Mouse (Mus musculus) spleen, adult 2 months (tissue): ENCODE measurements around the gene Acbd6. TPM values are rescaled to one million over a fixed set of nuclear protein-coding genes. Genes with fewer than 3 reads are reported as not detected.
A peak's percentile ranks its signal among the peaks of the same experiment; 100 is the strongest.

Experiments
- DNase-seq, 2 experiments: peaks; one replicate each; pipeline versions ENCODE4 v3.0.0 to v3.0.0-alpha.2; 2012 to 2021; ENCODE audit warnings: low spot score in 2 of 2, low read depth in 1 of 2
- H3K27ac ChIP-seq: fragments of 200-500 bp; 2 replicates; pipeline ENCODE4 v1.5.1; 2012; ENCODE audit warnings: low read length, inconsistent platforms; ENCODE audit not compliant: insufficient read depth
- H3K27me3 ChIP-seq: fragments of 200-500 bp; 2 replicates; pipeline ENCODE4 v1.6.1; 2012; ENCODE audit warnings: mild to moderate bottlenecking, moderate library complexity, low read length, inconsistent platforms; ENCODE audit not compliant: control insufficient read depth, insufficient read depth
- H3K36me3 ChIP-seq: fragments of 200-500 bp; 2 replicates; pipeline ENCODE4 v1.6.1; 2012; ENCODE audit warnings: mild to moderate bottlenecking, low read length, inconsistent platforms; ENCODE audit not compliant: control insufficient read depth, insufficient read depth
- H3K4me1 ChIP-seq: fragments of 200-500 bp; 2 replicates; pipeline ENCODE4 v1.6.1; 2011; ENCODE audit warnings: inconsistent platforms; ENCODE audit not compliant: control insufficient read depth, insufficient read depth, insufficient read length
- H3K4me3 ChIP-seq: fragments of 200-500 bp; 2 replicates; pipeline ENCODE4 v1.5.1; 2011; ENCODE audit warnings: mild to moderate bottlenecking, inconsistent platforms; ENCODE audit not compliant: insufficient read depth, insufficient read length; ENCODE audit errors: extremely low read depth
- CTCF ChIP-seq: fragments of 200-500 bp; IDR thresholded peaks from 2 replicates; pipeline ENCODE4 v1.5.1; 2011; ENCODE audit warnings: mild to moderate bottlenecking, inconsistent platforms; ENCODE audit not compliant: insufficient read depth, insufficient read length, insufficient replicate concordance; ENCODE audit errors: extremely low read depth
- POLR2A ChIP-seq: fragments of 200-500 bp; IDR thresholded peaks from 2 replicates; pipeline ENCODE4 v1.6.1; 2011; ENCODE audit warnings: low read depth, low read length, inconsistent platforms
- WGBS: fragments of 180-500 bp; shearing (Covaris S2); methylation state at CpG from one replicate; pipeline ENCODE4 v1.1.7; 2018; 5-methylcytosine and 5-hydroxymethylcytosine counted together
- polyA plus RNA-seq: library from polyadenylated mRNA; depleted of rRNA; stranded (reverse); fragments of >200 nt; gene quantifications from 2 replicates; pipeline ENCODE4 v1.2.3, GENCODE M21; 2012; rRNA removed

Gene Acbd6
- polyA plus RNA-seq, result 61.7 and 130 TPM in 2 replicates

DNA sequence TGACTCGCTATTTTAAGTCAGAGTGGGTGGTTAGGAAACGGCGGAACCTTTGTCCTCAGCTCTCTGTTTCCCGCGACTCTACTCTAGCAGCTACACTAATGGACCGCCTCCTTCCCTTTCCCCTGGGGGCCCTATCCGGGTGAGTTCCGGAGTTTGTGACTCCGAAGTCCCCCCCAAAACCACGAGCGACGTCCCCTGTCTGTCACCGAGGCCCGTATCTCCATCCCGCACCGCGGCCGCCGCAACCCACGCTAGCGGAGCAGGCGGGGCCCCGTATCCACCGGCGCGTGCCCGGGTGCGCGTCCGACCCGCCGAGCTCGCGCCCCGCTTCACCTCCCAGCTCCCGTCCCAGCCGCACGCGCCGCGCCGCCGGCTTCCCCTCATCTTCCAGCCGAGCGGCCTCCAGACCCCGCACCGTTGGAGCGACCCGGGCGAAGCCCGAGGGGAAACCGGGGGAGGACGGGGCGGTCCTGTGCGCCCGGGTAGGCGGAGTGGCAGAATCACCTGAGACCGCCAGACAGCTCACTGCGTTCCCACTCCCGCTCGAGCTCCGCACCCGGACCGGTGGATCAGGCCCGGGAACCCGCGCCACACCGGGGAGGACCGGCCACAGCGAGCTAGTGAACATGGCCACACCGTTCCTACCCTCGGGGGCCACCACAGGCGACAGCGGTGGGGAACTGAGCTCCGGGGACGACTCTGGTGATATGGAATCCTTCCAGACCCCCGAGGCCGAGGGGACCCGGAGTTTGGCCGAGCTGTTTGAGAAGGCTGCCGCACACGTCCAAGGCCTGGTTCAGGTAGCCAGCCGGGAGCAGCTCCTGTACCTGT lies at the start of gene Acbd6:
Gene Acbd6 (plus strand): TSS at position 109 of the 831 bp plus-strand sequence.
- DNase-seq, result peak; percentile 66 to 75
- WGBS, result under 1% methylated on average over 83 of the region's 83 CpGs
- no peaks in the 10 kb centered on the region for H3K27me3 ChIP-seq
- H3K4me1 ChIP-seq, result peaks cover 9% of the 10 kb centered on the region
- TF ChIP-seq CTCF (no peak), POLR2A (peak; percentile 10)
- peak within 1 kb of the TSS; percentile 65 for H3K27ac ChIP-seq
- H3K36me3 ChIP-seq, result no peaks in the 10 kb centered on the region
- peak within 1 kb of the TSS; percentile 95 for H3K4me3 ChIP-seq

DNA sequence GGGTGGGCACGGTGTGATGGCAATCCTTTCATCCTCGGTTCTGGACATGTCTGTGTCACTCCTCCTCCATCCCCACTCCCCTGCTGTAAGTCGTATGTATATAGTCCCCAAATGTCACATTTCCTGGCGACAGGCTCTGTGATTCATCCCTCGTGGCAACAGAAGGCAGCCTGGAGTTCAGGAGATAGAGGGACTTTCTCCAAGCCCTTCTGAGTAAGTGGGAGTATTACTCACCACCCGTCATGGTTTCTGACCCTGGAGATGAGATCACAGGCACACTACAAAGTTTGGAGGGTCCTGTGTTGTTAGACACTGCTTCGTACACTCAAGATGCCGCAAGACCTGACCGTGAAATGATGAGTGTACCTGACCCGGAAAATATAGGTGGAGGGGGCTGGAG lies 47.7 kb upstream of the Acbd6 start:
- no peak overlapping the region for H3K27ac ChIP-seq
- H3K36me3 ChIP-seq, result no peaks in the 10 kb centered on the region
- H3K4me3 ChIP-seq, result no peak overlapping the region
- no peaks in the 10 kb centered on the region for H3K4me1 ChIP-seq
- H3K27me3 ChIP-seq, result no peaks in the 10 kb centered on the region
- WGBS, result 71% methylated on average over 10 of the region's 10 CpGs
- no peak for TF ChIP-seq POLR2A
- TF ChIP-seq CTCF, result no peak
- no peak for DNase-seq

DNA sequence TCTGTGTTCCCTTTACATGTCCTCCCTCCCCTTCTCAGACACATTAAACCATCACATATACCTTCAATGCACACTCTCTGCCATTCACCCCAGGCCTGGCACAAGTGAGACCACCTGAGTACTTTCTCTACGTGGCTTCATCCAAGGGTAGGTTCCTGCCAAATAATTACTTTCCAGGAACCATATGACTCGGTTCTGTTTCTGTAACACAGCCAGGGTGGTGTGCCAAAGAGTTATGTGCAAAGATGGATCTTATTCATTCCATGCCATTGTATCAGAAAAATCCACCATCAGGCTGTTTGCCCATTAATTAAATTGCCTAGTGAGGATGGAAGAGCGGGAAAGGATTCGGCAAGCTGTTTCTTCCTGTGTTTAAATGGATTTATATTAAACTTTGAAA lies 42.1 kb upstream of the Acbd6 start:
- no peaks in the 10 kb centered on the region for H3K4me1 ChIP-seq
- DNase-seq, result no peak
- no peaks in the 10 kb centered on the region for H3K27me3 ChIP-seq
- no peak overlapping the region for H3K27ac ChIP-seq
- TF ChIP-seq CTCF, result no peak
- H3K4me3 ChIP-seq, result no peak overlapping the region
- 94% methylated on average over 4 of the region's 4 CpGs for WGBS
- no peaks in the 10 kb centered on the region for H3K36me3 ChIP-seq

DNA sequence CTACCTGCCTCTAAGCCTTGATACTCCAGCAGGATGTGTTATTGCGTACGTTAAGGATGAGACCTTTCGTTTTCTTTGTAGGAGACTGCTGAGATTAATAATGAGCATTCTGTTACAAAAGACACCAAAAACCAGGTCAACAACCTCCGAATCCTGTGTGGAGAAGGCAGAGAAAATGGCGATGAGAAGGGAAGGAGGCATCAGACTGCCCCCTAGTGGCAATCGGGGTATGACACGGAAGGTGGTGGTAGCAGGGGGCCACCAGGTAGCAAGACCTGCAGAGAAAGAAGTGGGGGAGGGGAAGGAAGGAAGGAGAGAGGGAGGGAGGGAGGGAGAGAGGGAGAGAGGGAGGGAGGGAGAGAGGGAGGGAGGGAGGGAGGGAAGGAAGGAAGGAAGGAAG lies 41.3 kb upstream of the Acbd6 start:
- peak in 1 of 2 experiments; percentile 32 for DNase-seq
- Histone ChIP-seq H3K36me3 (no peaks in the 10 kb centered on the region), H3K27me3 (no peaks in the 10 kb centered on the region), H3K4me3 (no peak overlapping the region), H3K27ac (no peak overlapping the region), H3K4me1 (no peaks in the 10 kb centered on the region)
- TF ChIP-seq POLR2A, result no peak
- TF ChIP-seq CTCF, result peak; percentile 56; the same call in 1 of the 2 replicates
- WGBS, result 51% methylated on average over 7 of the region's 7 CpGs

DNA sequence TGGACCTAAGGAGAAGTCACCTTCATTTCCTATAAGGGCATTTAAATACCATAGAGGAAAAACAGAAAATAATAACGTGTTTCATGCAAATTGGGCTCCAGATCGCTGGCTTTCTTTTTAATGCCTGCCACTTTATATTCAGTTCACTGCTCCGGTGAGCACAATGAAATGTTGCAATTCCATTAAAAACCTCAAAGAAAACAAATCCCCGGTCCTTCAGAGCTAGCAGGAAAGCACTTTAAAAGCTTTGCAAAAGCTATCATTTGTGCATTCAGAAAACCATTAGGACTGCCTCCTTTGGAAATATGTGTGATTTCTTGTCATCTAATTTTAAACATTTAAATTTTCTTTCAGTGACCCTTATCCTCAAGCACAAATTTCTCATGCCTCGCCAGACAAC lies 40.9 kb upstream of the Acbd6 start:
- 75% methylated on average over 5 of the region's 5 CpGs for WGBS
- no peaks in the 10 kb centered on the region for H3K4me1 ChIP-seq
- no peak overlapping the region for H3K4me3 ChIP-seq
- no peaks in the 10 kb centered on the region for H3K36me3 ChIP-seq
- TF ChIP-seq CTCF (no peak), POLR2A (no peak)
- no peak overlapping the region for H3K27ac ChIP-seq
- DNase-seq, result no peak
- no peaks in the 10 kb centered on the region for H3K27me3 ChIP-seq

DNA sequence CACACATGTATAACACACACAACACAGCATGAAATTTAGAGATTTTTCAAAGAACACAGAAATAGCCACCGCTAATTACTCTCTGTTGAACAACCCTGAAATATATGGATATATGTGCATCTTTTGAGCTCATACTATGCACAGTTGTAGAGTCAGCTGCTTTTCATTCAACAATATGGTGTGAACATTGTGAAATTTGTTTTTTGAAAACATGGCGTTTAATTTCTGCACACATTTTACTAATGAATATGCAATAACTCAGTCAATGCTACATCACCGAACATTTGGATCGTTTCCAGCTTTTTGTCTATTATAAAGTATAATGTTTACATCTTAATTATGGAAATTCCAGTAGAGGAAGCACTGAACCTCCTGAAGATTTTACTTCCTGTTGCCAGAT lies 37.6 kb upstream of the Acbd6 start:
- H3K27me3 ChIP-seq, result no peaks in the 10 kb centered on the region
- H3K27ac ChIP-seq, result no peak overlapping the region
- DNase-seq, result no peak
- no peaks in the 10 kb centered on the region for H3K4me1 ChIP-seq
- 91% methylated on average over 4 of the region's 4 CpGs for WGBS
- no peak overlapping the region; the same call in 1 of the 2 replicates for H3K4me3 ChIP-seq
- no peaks in the 10 kb centered on the region for H3K36me3 ChIP-seq
- TF ChIP-seq CTCF (no peak), POLR2A (no peak)

DNA sequence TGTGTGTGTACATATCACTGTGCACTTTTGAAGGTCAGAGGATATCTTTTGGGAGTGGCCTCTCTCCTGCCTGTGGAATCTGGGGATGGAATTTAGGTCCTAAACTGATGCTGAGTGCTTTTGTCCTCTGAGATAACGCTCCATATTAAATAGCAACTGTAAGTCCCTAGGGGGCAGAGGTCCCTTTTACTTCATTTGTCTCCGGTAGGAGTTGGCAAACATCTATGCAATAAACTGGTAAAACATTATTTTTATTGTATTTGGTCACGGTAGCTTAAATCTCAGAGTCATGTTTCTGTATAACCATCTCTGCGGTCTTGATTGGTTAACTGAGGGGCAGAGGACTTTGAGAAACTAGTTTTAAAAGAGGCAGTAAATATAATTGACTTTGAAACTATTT lies 35.4 kb upstream of the Acbd6 start:
- TF ChIP-seq CTCF (no peak), POLR2A (no peak)
- WGBS, result 98% methylated on average over 4 of the region's 4 CpGs
- Histone ChIP-seq H3K27ac (no peak overlapping the region), H3K36me3 (no peaks in the 10 kb centered on the region), H3K27me3 (no peaks in the 10 kb centered on the region), H3K4me3 (no peak overlapping the region), H3K4me1 (no peaks in the 10 kb centered on the region)
- no peak for DNase-seq
